Mouse (Mus musculus): Measurements from ENCODE around the gene Raver1. TPM values are rescaled to one million over a fixed set of nuclear protein-coding genes. Genes with fewer than 3 reads are reported as not detected.

The Raver1 gene
- polyA plus RNA-seq, 1 experiment from 2014 or later, result 57.7 TPM

DNA sequence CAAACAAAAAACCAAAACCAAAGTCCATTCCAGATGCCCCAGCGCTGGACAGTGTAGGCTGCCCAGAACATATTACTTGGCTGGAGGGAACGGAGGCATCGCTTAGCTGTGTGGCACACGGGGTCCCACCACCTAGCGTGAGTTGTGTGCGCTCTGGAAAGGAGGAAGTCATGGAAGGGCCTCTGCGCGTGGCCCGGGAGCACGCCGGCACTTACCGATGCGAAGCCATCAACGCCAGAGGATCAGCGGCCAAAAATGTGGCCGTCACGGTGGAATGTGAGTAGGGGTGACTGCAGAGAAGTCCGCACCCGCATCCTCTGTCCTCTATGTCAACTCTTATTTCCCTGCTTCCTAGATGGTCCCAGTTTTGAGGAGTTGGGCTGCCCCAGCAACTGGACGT, 55.6 kb downstream of the Raver1 start:
- Histone ChIP-seq H3K4me3 (ENCODE audit: low read length) (0 out of 2 replicates have a peak overlapping the region, but pooled peaks have one; percentile 3), H3K4me1 (ENCODE audit: control insufficient read depth, insufficient read depth, low read length) (peaks cover 40% of the 10 kb centered on the region), H3K27me3 (replicated peaks; ENCODE audit: control insufficient read depth, insufficient read depth, low read length) (peaks cover 69% of the 10 kb centered on the region), H3K27ac (ENCODE audit: low read length) (no peak overlapping the region), H3K36me3 (ENCODE audit: control insufficient read depth, insufficient read depth, low read length) (no peaks in the 10 kb centered on the region), H3K9me3 (ENCODE audit: control insufficient read depth, low read length) (no peaks in the 10 kb centered on the region), H3K9ac (ENCODE audit: low read depth, low read length) (no peak overlapping the region), H3K4me2 (ENCODE audit: low read depth, low read length) (no peak overlapping the region)
- no peak for ATAC-seq
- WGBS, result 17% methylated on average over 20 of the region's 20 CpGs

DNA sequence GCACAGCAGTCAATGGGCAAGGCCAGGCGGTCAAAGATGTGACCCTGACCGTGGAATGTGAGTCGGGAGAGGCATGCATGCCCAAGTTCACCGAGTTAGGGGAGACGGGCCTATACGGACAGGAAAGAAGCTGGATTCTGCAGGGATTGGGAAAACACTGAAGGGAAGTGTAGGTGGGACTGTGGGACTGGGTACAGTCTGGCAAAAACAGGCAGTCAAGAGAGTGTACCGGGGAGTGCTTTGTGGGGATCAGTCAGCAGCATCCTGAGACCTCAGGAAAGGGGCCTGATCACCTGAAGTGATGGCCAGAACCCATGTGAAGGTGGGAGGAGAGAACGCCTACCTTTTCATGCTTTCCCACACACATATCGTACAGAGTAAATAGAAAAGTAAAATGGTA, 56.2 kb downstream of the Raver1 start:
- Histone ChIP-seq H3K9ac (ENCODE audit: low read depth, low read length) (no peak overlapping the region), H3K36me3 (ENCODE audit: control insufficient read depth, insufficient read depth, low read length) (no peaks in the 10 kb centered on the region), H3K27me3 (replicated peaks; ENCODE audit: control insufficient read depth, insufficient read depth, low read length) (peaks cover 69% of the 10 kb centered on the region), H3K4me2 (ENCODE audit: low read depth, low read length) (no peak overlapping the region), H3K4me1 (ENCODE audit: control insufficient read depth, insufficient read depth, low read length) (peaks cover 44% of the 10 kb centered on the region), H3K9me3 (ENCODE audit: control insufficient read depth, low read length) (no peaks in the 10 kb centered on the region), H3K27ac (ENCODE audit: low read length) (no peak overlapping the region), H3K4me3 (ENCODE audit: low read length) (no peak overlapping the region)
- no peak for ATAC-seq
- WGBS, result 28% methylated on average over 9 of the region's 9 CpGs

DNA sequence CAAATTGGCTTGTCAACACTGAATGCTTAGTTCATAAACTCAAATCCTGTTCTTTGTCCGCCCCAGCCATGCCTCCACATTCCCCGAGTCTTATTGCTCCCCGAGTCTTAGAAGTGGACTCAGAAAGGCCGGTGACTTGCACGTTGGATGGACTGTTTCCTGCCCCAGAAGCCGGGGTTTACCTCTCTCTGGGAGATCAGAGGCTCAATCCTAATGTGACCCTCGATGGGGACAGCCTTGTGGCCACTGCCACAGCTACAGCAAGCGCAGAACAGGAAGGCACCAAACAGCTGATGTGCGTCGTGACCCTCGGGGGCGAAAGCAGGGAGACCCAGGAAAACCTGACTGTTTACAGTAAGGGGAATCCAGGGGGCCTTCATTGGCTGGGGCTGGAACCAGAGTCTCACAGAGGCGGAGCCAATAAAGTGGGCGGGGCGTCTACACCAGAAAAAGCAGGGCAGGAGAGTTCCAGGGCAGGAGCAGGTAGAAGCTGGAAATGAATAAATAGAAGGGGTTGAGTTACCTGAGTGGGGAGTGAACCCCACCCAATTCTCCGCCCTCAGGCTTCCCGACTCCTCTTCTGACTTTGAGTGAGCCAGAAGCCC, 57.2 kb downstream of the Raver1 start:
- no peaks in the 10 kb centered on the region for H3K36me3 ChIP-seq (ENCODE audit: control insufficient read depth, insufficient read depth, low read length)
- H3K4me2 ChIP-seq (ENCODE audit: low read depth, low read length), result no peak overlapping the region
- H3K4me1 ChIP-seq (ENCODE audit: control insufficient read depth, insufficient read depth, low read length), result peaks cover 50% of the 10 kb centered on the region
- WGBS, result 5% methylated on average over 17 of the region's 17 CpGs
- H3K27ac ChIP-seq (ENCODE audit: low read length), result no peak overlapping the region
- H3K9ac ChIP-seq (ENCODE audit: low read depth, low read length), result no peak overlapping the region
- H3K27me3 ChIP-seq (replicated peaks; ENCODE audit: control insufficient read depth, insufficient read depth, low read length), result peaks cover 73% of the 10 kb centered on the region
- H3K9me3 ChIP-seq (ENCODE audit: control insufficient read depth, low read length), result no peaks in the 10 kb centered on the region
- H3K4me3 ChIP-seq (ENCODE audit: low read length), result no peak overlapping the region
- no peak for ATAC-seq

DNA sequence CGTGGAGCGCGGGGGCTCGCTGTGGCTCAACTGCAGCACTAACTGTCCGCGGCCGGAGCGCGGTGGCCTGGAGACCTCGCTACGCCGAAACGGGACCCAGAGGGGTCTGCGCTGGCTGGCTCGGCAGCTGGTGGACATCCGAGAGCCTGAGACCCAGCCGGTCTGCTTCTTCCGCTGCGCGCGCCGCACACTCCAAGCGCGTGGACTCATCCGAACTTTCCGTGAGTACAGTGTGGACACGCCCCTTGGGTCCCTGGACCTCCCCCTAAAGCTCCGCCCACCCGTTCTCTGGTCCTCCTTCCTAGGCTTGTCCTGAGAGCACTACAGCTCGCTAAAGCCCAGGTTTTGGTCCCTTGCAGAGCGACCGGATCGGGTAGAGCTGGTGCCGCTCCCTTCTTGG, 58.7 kb downstream of the Raver1 start:
- peaks cover 56% of the 10 kb centered on the region for H3K4me1 ChIP-seq (ENCODE audit: control insufficient read depth, insufficient read depth, low read length)
- peaks cover 69% of the 10 kb centered on the region for H3K27me3 ChIP-seq (replicated peaks; ENCODE audit: control insufficient read depth, insufficient read depth, low read length)
- no peak overlapping the region for H3K27ac ChIP-seq (ENCODE audit: low read length)

DNA sequence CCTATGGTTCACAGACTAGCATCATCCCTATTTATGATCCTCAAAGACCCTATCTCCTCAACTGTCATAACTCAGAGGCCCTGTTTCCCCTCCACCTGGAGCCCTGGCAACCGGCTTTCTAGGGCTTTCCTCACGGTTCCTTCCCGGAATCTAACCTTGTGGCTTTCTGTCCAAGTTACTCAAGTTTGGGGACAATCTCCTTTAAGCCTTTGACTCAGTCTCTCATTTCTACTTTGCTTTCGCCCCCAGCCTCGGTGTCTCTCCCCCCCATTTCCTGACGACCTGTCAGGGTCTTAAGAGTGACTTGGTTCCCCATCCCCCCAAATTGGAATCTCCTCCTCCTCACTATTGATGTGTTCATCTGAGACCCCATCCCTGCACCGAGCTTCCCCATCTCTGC, 59.3 kb downstream of the Raver1 start:
- ATAC-seq, result no peak
- peaks cover 52% of the 10 kb centered on the region for H3K4me1 ChIP-seq (ENCODE audit: control insufficient read depth, insufficient read depth, low read length)
- no peaks in the 10 kb centered on the region for H3K36me3 ChIP-seq (ENCODE audit: control insufficient read depth, insufficient read depth, low read length)
- peaks cover 62% of the 10 kb centered on the region for H3K27me3 ChIP-seq (replicated peaks; ENCODE audit: control insufficient read depth, insufficient read depth, low read length)
- H3K9me3 ChIP-seq (ENCODE audit: control insufficient read depth, low read length), result no peaks in the 10 kb centered on the region
- H3K4me2 ChIP-seq (ENCODE audit: low read depth, low read length), result peak overlapping the region; percentile 98
- peak overlapping the region; percentile 62 for H3K4me3 ChIP-seq (ENCODE audit: low read length)
- 2% methylated on average over 7 of the region's 7 CpGs for WGBS
- H3K27ac ChIP-seq (ENCODE audit: low read length), result no peak overlapping the region
- no peak overlapping the region for H3K9ac ChIP-seq (ENCODE audit: low read depth, low read length)

More for the DNA sequence above, 58.7 kb downstream of the Raver1 start:
- Histone ChIP-seq H3K4me2 (ENCODE audit: low read depth, low read length) (peak overlapping the region; percentile 98), H3K36me3 (ENCODE audit: control insufficient read depth, insufficient read depth, low read length) (no peaks in the 10 kb centered on the region), H3K9me3 (ENCODE audit: control insufficient read depth, low read length) (no peaks in the 10 kb centered on the region), H3K4me3 (ENCODE audit: low read length) (peak overlapping the region; percentile 62), H3K9ac (ENCODE audit: low read depth, low read length) (peak overlapping the region; percentile 64)
- under 1% methylated on average over 34 of the region's 34 CpGs for WGBS
- peak; percentile 61 for ATAC-seq

DNA sequence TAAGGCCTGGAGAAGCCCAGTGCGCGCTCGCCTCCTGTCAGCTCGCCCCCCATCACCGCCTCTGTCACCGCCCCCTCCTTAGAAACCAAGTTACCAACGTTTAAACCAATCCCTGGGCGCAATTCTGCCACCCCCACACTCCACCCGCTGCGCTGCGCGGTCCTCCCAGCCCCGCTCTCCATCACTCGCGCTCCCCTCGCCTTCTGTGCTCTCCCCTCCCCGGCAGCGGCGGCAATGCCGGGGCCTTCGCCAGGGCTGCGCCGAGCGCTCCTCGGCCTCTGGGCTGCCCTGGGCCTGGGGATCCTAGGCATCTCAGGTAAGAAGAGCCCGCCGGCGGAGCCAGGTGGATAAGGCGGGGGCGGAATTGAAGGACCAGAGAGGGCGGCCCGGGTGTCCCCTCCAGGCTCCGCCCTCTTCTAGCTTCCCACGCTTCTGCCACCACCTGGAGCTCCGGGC, 59.9 kb downstream of the Raver1 start, which contains the start of gene Icam5:
Gene Icam5 (plus strand): TSS at position 178 of the 456 bp plus-strand sequence.
- Histone ChIP-seq H3K9ac (ENCODE audit: low read depth, low read length) (peak within 1 kb of the TSS; percentile 59; the same call in 1 of the 2 replicates), H3K4me1 (ENCODE audit: control insufficient read depth, insufficient read depth, low read length) (peaks cover 47% of the 10 kb centered on the region), H3K36me3 (ENCODE audit: control insufficient read depth, insufficient read depth, low read length) (no peaks in the 10 kb centered on the region), H3K4me3 (ENCODE audit: low read length) (peak within 1 kb of the TSS; percentile 62), H3K9me3 (ENCODE audit: control insufficient read depth, low read length) (no peaks in the 10 kb centered on the region), H3K27ac (ENCODE audit: low read length) (no peak within 1 kb of the TSS), H3K4me2 (ENCODE audit: low read depth, low read length) (peak within 1 kb of the TSS; percentile 98), H3K27me3 (replicated peaks; ENCODE audit: control insufficient read depth, insufficient read depth, low read length) (peaks cover 56% of the 10 kb centered on the region)
- under 1% methylated on average over 34 of the region's 35 CpGs for WGBS
- ATAC-seq, result peak; percentile 1; the same call in 1 of the 2 replicates

DNA sequence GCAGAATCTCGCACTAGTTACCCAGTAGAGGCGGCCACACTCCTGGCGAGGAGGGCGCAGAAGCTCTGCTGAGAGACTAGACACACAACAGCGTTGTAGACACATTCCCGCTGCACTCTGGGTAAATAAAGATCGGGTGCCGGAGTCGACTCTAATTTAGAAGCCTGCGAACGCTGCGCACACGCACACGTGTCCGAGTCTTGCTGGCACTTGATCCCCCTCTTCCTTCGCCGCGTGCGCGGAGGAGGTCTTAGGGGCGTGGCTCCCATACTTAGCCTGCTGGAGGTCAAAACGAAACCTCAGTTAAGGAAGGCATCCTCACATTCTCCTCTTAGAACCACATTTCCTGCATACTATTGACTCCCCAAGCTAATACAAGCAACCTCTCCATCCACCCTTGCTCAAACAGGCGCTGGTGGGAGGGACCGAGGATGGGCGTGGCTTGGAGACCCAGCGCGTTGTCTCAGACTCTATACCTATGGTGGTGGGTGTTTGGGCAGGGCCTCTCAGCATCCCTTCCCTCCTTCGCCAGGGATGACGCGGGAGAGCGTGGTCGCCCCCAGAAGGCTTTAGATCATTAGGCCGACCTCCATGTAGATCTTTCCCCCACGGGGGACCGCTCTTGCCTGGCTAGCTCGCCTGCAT, 60.4 kb downstream of the Raver1 start:
- Histone ChIP-seq H3K4me1 (ENCODE audit: control insufficient read depth, insufficient read depth, low read length) (peaks cover 43% of the 10 kb centered on the region), H3K4me2 (ENCODE audit: low read depth, low read length) (peak overlapping the region; percentile 97), H3K27ac (ENCODE audit: low read length) (no peak overlapping the region), H3K9me3 (ENCODE audit: control insufficient read depth, low read length) (no peaks in the 10 kb centered on the region), H3K27me3 (replicated peaks; ENCODE audit: control insufficient read depth, insufficient read depth, low read length) (peaks cover 51% of the 10 kb centered on the region), H3K36me3 (ENCODE audit: control insufficient read depth, insufficient read depth, low read length) (no peaks in the 10 kb centered on the region), H3K4me3 (ENCODE audit: low read length) (peak overlapping the region; percentile 62), H3K9ac (ENCODE audit: low read depth, low read length) (peak overlapping the region; percentile 59; the same call in 1 of the 2 replicates)
- WGBS, result under 1% methylated on average over 36 of the region's 36 CpGs
- peak; percentile 19 for ATAC-seq

DNA sequence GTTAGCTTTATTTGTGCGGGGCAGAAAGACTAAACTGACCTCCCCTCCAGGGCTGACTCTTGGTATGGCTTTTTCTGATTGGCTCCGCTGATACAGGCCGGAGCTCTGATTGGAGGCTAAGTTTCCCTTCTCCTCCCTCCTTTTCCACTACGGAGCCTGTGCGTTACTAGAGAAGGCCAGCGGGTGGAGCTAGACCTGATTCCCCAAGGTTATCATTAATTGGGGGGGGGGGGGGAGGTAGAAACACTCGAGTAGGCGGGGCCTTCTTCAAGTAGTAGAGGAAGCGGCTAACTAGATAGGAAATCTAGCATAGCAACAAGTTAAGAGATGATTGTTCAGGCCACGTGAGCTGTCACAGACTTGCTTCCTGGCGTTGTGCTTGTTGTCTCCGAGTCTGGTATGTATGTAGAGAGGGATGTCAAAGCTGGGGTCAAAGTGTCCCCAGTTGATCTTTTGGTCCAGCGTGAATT, 61.0 kb downstream of the Raver1 start:
- Histone ChIP-seq H3K4me3 (ENCODE audit: low read length) (peak overlapping the region; percentile 62), H3K36me3 (ENCODE audit: control insufficient read depth, insufficient read depth, low read length) (no peaks in the 10 kb centered on the region), H3K27ac (ENCODE audit: low read length) (no peak overlapping the region), H3K4me1 (ENCODE audit: control insufficient read depth, insufficient read depth, low read length) (peaks cover 43% of the 10 kb centered on the region), H3K9ac (ENCODE audit: low read depth, low read length) (peak overlapping the region; percentile 8; the same call in 1 of the 2 replicates), H3K9me3 (ENCODE audit: control insufficient read depth, low read length) (no peaks in the 10 kb centered on the region), H3K4me2 (ENCODE audit: low read depth, low read length) (peak overlapping the region; percentile 97), H3K27me3 (replicated peaks; ENCODE audit: control insufficient read depth, insufficient read depth, low read length) (peaks cover 45% of the 10 kb centered on the region)
- WGBS, result under 1% methylated on average over 13 of the region's 13 CpGs
- peak; percentile 75 for ATAC-seq

DNA sequence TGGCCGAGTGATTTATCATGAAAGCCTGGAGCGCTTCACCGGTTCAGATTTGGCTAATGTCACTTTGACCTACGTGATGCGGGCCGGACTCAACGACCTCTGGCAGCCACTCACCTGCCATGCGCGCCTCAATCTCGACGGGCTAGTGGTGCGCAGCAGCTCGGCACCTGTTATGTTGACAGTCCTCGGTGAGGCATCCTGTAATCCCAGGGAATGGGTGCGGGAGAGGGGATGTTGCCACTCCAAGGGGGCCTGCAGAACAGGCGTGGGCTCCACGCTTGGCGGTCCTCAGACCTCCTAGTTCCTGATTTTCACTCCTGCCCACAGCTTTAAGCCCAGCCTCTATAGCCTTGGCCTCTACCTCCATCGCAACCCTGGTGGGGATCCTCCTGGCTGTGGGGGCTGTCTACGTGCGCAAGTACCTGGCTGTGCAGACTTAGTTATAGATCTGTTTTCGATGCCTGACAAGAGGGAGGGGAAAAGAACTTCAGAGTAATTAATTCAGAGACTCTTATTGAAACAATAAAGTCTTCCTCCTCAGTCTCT, 61.7 kb downstream of the Raver1 start:
- H3K27ac ChIP-seq (ENCODE audit: low read length), result no peak overlapping the region
- peak overlapping the region; percentile 60 for H3K9ac ChIP-seq (ENCODE audit: low read depth, low read length)
- H3K4me3 ChIP-seq (ENCODE audit: low read length), result peak overlapping the region; percentile 62
- no peak for ATAC-seq
- peaks cover 43% of the 10 kb centered on the region for H3K4me1 ChIP-seq (ENCODE audit: control insufficient read depth, insufficient read depth, low read length)
- H3K36me3 ChIP-seq (ENCODE audit: control insufficient read depth, insufficient read depth, low read length), result no peaks in the 10 kb centered on the region
- H3K4me2 ChIP-seq (ENCODE audit: low read depth, low read length), result peak overlapping the region; percentile 97
- WGBS, result 26% methylated on average over 22 of the region's 22 CpGs
- H3K9me3 ChIP-seq (ENCODE audit: control insufficient read depth, low read length), result no peaks in the 10 kb centered on the region
- H3K27me3 ChIP-seq (replicated peaks; ENCODE audit: control insufficient read depth, insufficient read depth, low read length), result peaks cover 38% of the 10 kb centered on the region

Data from intestine, embryonic 16.5 days (tissue).